Mouse (Mus musculus): ENCODE measurements around the gene Gpkow.

Gene Gpkow

DNA sequence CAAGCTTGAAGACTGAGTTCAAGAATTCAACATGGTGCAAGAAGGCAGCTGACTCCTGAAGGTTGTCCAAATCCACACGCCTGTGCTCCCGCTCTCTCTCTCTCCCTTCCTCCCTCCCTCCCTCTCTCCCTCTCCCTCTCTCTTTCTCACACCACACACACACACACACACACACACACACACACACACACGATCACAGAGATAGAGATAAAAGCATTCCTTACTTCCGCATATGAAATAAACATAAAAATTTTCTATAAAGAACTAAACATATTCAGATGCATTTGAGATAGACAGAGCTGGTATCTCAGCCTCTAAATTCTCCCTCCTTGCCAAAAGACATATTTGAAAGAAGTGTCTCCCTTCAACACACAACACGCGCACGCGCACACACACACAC lies 48.5 kb downstream of the Gpkow start:
- no peak for DNase-seq (ENCODE audit: low spot score)

- peak; percentile 84 for DNase-seq (ENCODE audit: low spot score)
These were observed 53.6 kb downstream of the Gpkow start, which contains the start of gene Ccdc120 for GRCm38 (mm10) chrX:7750432-7751116. TSS of gene Ccdc120 (minus strand) at chrX:7750905.

DNA sequence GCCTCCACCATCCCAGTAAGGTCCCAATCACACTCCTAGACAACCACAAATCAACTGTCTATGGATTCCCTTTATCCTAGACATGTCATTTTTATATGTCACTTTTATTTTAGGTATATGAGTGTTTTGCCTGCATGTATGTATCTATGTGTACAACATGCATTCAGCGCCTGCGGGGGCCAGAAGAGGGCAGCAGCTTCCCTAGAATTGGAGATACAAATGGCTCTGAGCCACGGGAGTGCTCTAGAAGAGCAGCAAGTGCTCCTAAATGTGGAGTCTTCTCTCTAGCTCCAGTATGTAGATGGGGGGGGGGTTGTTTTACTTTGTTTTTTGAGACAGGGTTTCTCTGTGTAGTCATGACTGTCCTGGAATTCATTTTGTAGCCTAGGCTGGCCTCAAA lies 56.7 kb downstream of the Gpkow start:
- DNase-seq (ENCODE audit: low spot score) = peak; percentile 40
